Mouse (Mus musculus): Measurements from ENCODE around the gene Map3k5. TPM values are rescaled to one million over a fixed set of nuclear protein-coding genes. Genes with fewer than 3 reads are reported as not detected.

Map3k5 gene
- polyA plus RNA-seq, 1 experiment from 2014 or later, result 0.82 TPM

- H3K36me3 ChIP-seq, result no peaks in the 10 kb centered on the region
- peaks cover 10% of the 10 kb centered on the region for H3K27me3 ChIP-seq
- no peak overlapping the region for H3K27ac ChIP-seq (replicated peaks)
- no peaks in the 10 kb centered on the region for H3K9me3 ChIP-seq
- no peak overlapping the region for H3K4me2 ChIP-seq (replicated peaks)
- 60% methylated on average over 8 of the region's 8 CpGs for WGBS
- peaks cover 11% of the 10 kb centered on the region for H3K4me1 ChIP-seq
- no peak overlapping the region for H3K9ac ChIP-seq (replicated peaks)
- no peak for ATAC-seq (ENCODE audit: low FRiP score, low read depth)
- H3K4me3 ChIP-seq, result no peak overlapping the region
These were observed 66.1 kb downstream of the Map3k5 start for GRCm38 (mm10) chr10:20000408-20000770.

GRCm38 (mm10) chr10:20001990-20002389 lies 67.7 kb downstream of the Map3k5 start:
- 0 out of 2 replicates have a peak, but pooled peaks have one; percentile 38 for ATAC-seq (ENCODE audit: low FRiP score, low read depth)
- Histone ChIP-seq H3K9me3 (no peaks in the 10 kb centered on the region), H3K9ac (replicated peaks) (no peak overlapping the region), H3K36me3 (no peaks in the 10 kb centered on the region), H3K27me3 (peaks cover 10% of the 10 kb centered on the region), H3K27ac (replicated peaks) (no peak overlapping the region), H3K4me2 (replicated peaks) (no peak overlapping the region), H3K4me3 (no peak overlapping the region), H3K4me1 (peaks cover 18% of the 10 kb centered on the region)
- WGBS, result 21% methylated on average over 5 of the region's 5 CpGs

- Histone ChIP-seq H3K27me3 (peaks cover 10% of the 10 kb centered on the region), H3K4me2 (replicated peaks) (no peak overlapping the region), H3K27ac (replicated peaks) (no peak overlapping the region), H3K4me3 (no peak overlapping the region), H3K9ac (replicated peaks) (no peak overlapping the region), H3K9me3 (no peaks in the 10 kb centered on the region), H3K36me3 (no peaks in the 10 kb centered on the region), H3K4me1 (peaks cover 18% of the 10 kb centered on the region)
- ATAC-seq (ENCODE audit: low FRiP score, low read depth), result no peak
- 29% methylated on average over 5 of the region's 5 CpGs for WGBS
These were observed 68.7 kb downstream of the Map3k5 start for GRCm38 (mm10) chr10:20003006-20003405.

DNA sequence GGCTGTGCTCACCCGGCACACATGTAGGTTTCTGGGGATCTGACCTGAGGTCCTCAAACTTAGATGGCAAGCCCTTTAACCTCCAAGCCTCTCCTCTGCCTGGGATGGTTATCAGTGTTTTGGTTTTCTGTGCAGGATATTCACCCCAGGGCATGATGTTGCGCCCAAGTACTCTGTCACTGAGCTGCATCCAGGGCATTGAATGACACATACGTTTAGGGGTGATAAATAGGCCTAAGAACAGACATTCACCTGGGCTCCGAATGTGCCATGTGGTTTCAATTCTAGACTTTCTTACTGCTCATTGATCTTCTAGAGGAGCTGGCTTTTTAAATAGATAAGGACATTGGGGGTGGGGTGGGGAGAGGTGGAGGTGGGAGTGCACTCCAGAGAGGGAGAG lies 70.5 kb downstream of the Map3k5 start:
- H3K4me1 ChIP-seq, result peaks cover 18% of the 10 kb centered on the region
- WGBS, result 91% methylated on average over 4 of the region's 4 CpGs
- no peak overlapping the region for H3K4me3 ChIP-seq
- H3K27ac ChIP-seq (replicated peaks), result no peak overlapping the region
- H3K36me3 ChIP-seq, result no peaks in the 10 kb centered on the region
- no peak overlapping the region for H3K9ac ChIP-seq (replicated peaks)
- ATAC-seq (ENCODE audit: low FRiP score, low read depth), result no peak
- no peak overlapping the region for H3K4me2 ChIP-seq (replicated peaks)
- no peaks in the 10 kb centered on the region for H3K9me3 ChIP-seq
- H3K27me3 ChIP-seq, result peaks cover 10% of the 10 kb centered on the region

GRCm38 (mm10) chr10:20005491-20005952 lies 71.2 kb downstream of the Map3k5 start:
- H3K4me3 ChIP-seq, result no peak overlapping the region
- no peaks in the 10 kb centered on the region for H3K9me3 ChIP-seq
- 95% methylated on average over 6 of the region's 6 CpGs for WGBS
- no peak overlapping the region for H3K4me2 ChIP-seq (replicated peaks)
- peaks cover 10% of the 10 kb centered on the region for H3K27me3 ChIP-seq
- H3K36me3 ChIP-seq, result no peaks in the 10 kb centered on the region
- no peak overlapping the region for H3K27ac ChIP-seq (replicated peaks)
- H3K4me1 ChIP-seq, result peaks cover 18% of the 10 kb centered on the region
- ATAC-seq (ENCODE audit: low FRiP score, low read depth), result no peak
- no peak overlapping the region for H3K9ac ChIP-seq (replicated peaks)

GRCm38 (mm10) chr10:20006333-20007093 lies 72.2 kb downstream of the Map3k5 start:
- H3K4me1 ChIP-seq, result peaks cover 18% of the 10 kb centered on the region
- no peak overlapping the region for H3K27ac ChIP-seq (replicated peaks)
- WGBS, result 30% methylated on average over 17 of the region's 17 CpGs
- no peaks in the 10 kb centered on the region for H3K9me3 ChIP-seq
- H3K4me3 ChIP-seq, result no peak overlapping the region
- H3K4me2 ChIP-seq (replicated peaks), result no peak overlapping the region
- H3K27me3 ChIP-seq, result peaks cover 10% of the 10 kb centered on the region
- H3K36me3 ChIP-seq, result no peaks in the 10 kb centered on the region
- H3K9ac ChIP-seq (replicated peaks), result no peak overlapping the region
- no peak for ATAC-seq (ENCODE audit: low FRiP score, low read depth)

DNA sequence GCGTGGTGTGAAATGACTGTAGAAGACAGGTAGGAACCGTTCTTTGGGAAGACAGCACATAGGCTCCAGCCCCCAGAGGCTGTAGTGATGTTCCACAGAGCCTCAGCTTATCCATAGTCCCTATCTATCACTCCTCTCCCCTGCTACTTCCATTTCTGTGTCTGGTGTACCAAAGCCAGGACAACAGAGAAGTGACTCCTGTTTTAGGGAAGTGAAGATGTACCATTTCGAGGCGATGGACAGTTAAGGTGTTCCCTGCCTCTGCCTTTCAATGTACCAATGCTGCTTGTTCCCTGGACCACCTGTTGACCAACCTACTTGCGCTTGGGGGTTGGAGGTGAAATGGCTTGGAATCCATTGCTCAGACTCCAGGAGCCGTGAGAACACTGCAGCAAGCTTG lies 75.0 kb downstream of the Map3k5 start:
- Histone ChIP-seq H3K9me3 (no peaks in the 10 kb centered on the region), H3K36me3 (no peaks in the 10 kb centered on the region), H3K4me3 (no peak overlapping the region), H3K27ac (replicated peaks) (no peak overlapping the region), H3K9ac (replicated peaks) (no peak overlapping the region), H3K4me2 (replicated peaks) (no peak overlapping the region), H3K27me3 (peaks cover 10% of the 10 kb centered on the region), H3K4me1 (peaks cover 7% of the 10 kb centered on the region)
- WGBS, result 92% methylated on average over 6 of the region's 6 CpGs
- ATAC-seq (ENCODE audit: low FRiP score, low read depth), result no peak

- H3K4me2 ChIP-seq (replicated peaks), result no peak overlapping the region
- no peak overlapping the region for H3K9ac ChIP-seq (replicated peaks)
- no peak for ATAC-seq (ENCODE audit: low FRiP score, low read depth)
- peaks cover 3% of the 10 kb centered on the region for H3K27me3 ChIP-seq
- H3K4me1 ChIP-seq, result peaks cover 7% of the 10 kb centered on the region
- no peak overlapping the region for H3K27ac ChIP-seq (replicated peaks)
- H3K4me3 ChIP-seq, result no peak overlapping the region
- WGBS, result 96% methylated on average over 3 of the region's 3 CpGs
- no peaks in the 10 kb centered on the region for H3K36me3 ChIP-seq
- no peaks in the 10 kb centered on the region for H3K9me3 ChIP-seq
These were observed 75.7 kb downstream of the Map3k5 start for GRCm38 (mm10) chr10:20010018-20010417.

DNA sequence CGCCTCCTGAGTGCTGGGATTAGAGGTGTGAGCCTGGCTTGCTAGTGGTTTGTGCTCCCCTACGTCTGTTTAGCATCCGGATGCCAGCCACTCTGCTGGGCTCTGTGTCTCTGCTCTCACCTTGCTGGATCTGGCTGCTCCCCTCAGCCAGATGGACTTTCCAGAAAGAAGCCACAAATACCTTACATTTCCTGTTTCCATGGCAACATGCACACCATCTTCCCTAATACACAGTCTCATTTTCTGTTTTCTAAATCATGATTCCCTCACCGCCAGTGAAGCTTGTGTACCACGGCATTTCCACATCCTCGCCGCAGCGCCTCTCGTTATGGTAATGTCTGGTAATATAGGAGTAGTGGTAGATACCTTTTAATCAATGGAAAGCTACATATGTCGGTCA lies 84.1 kb downstream of the Map3k5 start:
- Histone ChIP-seq H3K9ac (replicated peaks) (no peak overlapping the region), H3K27ac (replicated peaks) (no peak overlapping the region), H3K36me3 (no peaks in the 10 kb centered on the region), H3K4me3 (no peak overlapping the region), H3K27me3 (no peaks in the 10 kb centered on the region), H3K4me2 (replicated peaks) (no peak overlapping the region), H3K4me1 (peaks cover under 1% of the 10 kb centered on the region; the same call in 1 of the 2 replicates), H3K9me3 (peaks cover 4% of the 10 kb centered on the region; the same call in 1 of the 2 replicates)
- no peak for ATAC-seq (ENCODE audit: low FRiP score, low read depth)
- whole genome bisulfite sequencing, result 92% methylated on average over 10 of the region's 10 CpGs

- no peaks in the 10 kb centered on the region for H3K36me3 ChIP-seq
- ATAC-seq (ENCODE audit: low FRiP score, low read depth), result no peak
- H3K4me2 ChIP-seq (replicated peaks), result no peak overlapping the region
- no peak overlapping the region for H3K4me3 ChIP-seq
- no peaks in the 10 kb centered on the region for H3K27me3 ChIP-seq
- H3K27ac ChIP-seq (replicated peaks), result no peak overlapping the region
- 90% methylated on average over 3 of the region's 3 CpGs for WGBS
- H3K9ac ChIP-seq (replicated peaks), result no peak overlapping the region
- H3K9me3 ChIP-seq, result peaks cover 4% of the 10 kb centered on the region; the same call in 1 of the 2 replicates
- H3K4me1 ChIP-seq, result peaks cover 2% of the 10 kb centered on the region; the same call in 1 of the 2 replicates
These were observed 84.5 kb downstream of the Map3k5 start for GRCm38 (mm10) chr10:20018806-20019205.

DNA sequence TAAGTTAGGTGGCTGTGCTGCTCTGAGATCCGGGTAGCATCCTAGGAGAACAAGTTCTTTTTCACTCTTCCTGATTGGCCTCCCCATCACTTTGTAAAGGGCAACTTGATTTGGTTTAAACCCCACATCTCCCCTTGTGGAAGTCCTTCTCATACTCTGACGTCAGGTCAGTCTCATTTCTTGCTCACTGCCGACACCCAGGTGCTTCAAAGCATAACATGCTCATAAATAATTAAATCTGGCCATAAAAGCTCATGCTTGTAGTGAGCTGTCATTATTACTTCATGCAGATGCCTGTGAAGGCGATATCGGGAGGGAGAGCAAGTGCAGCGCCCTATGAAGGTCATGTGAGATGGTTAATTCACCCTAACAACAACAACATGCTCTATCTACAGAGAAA lies 87.0 kb downstream of the Map3k5 start:
- Histone ChIP-seq H3K9ac (replicated peaks) (no peak overlapping the region), H3K4me2 (replicated peaks) (no peak overlapping the region), H3K4me1 (peaks cover 2% of the 10 kb centered on the region; the same call in 1 of the 2 replicates), H3K36me3 (no peaks in the 10 kb centered on the region), H3K9me3 (peaks cover 4% of the 10 kb centered on the region; the same call in 1 of the 2 replicates), H3K27ac (replicated peaks) (no peak overlapping the region), H3K4me3 (no peak overlapping the region), H3K27me3 (no peaks in the 10 kb centered on the region)
- WGBS, result 90% methylated on average over 6 of the region's 6 CpGs
- ATAC-seq (ENCODE audit: low FRiP score, low read depth), result no peak

- ATAC-seq (ENCODE audit: low FRiP score, low read depth), result no peak
These were observed 87.6 kb downstream of the Map3k5 start for GRCm38 (mm10) chr10:20021670-20022468.

More at GRCm38 (mm10) chr10:20021670-20022468, 87.6 kb downstream of the Map3k5 start:
- H3K36me3 ChIP-seq, result no peaks in the 10 kb centered on the region
- H3K9me3 ChIP-seq, result peaks cover 4% of the 10 kb centered on the region; the same call in 1 of the 2 replicates
- H3K4me1 ChIP-seq, result peaks cover 2% of the 10 kb centered on the region; the same call in 1 of the 2 replicates
- no peak overlapping the region for H3K9ac ChIP-seq (replicated peaks)
- H3K27me3 ChIP-seq, result no peaks in the 10 kb centered on the region
- 82% methylated on average over 15 of the region's 15 CpGs for WGBS
- no peak overlapping the region for H3K4me3 ChIP-seq
- H3K4me2 ChIP-seq (replicated peaks), result no peak overlapping the region
- H3K27ac ChIP-seq (replicated peaks), result no peak overlapping the region
